Mouse (Mus musculus): ENCODE data around the gene Asic2. TPM values are rescaled to one million over a fixed set of nuclear protein-coding genes. Genes with fewer than 3 reads are reported as not detected.

The Asic2 gene
- polyA plus RNA-seq, 1 experiment from 2014 or later: 16.2 TPM

DNA sequence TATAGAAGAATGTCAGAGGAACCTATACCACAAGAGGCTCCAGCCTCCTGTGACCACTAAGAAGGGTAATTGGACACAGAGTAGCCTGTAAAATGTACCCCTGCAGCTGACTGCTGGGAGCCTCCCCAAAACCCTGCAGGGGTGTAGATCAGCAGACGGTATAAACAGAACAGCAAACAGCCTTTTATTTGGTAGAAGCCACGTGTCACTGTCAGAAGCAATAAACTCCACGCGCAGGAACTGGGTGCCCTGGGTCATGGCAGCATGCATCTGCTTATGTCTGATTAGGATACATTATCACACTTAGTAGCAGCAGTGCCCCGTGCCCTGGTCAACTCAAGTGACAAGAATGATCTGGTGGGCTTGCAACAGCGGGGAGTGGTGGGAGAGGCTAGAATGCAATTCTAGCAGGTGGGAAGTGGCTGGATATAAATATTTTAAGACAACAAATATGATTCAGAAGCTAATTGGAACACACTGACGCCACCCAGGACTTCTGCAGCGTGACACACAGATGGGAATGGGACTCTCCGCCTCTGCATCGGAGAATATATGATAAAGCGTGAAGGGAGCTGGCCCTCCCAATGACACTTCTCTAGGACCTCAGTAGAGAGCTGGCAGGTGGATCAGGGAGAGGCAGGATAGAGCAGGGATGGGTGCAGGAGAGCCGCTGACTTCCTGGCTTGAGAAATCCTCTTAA lies 912.7 kb downstream of the Asic2 start:
- H3K4me2 ChIP-seq (ENCODE audit: low read length): no peak overlapping the region
- H3K9ac ChIP-seq (ENCODE audit: low read depth, low read length): no peak overlapping the region
- peaks cover 10% of the 10 kb centered on the region for H3K4me1 ChIP-seq (ENCODE audit: control insufficient read depth, insufficient read depth, low read length)
- no peak for ATAC-seq
- no peaks in the 10 kb centered on the region for H3K36me3 ChIP-seq (ENCODE audit: control insufficient read depth, insufficient read depth, low read length)
- H3K4me3 ChIP-seq (ENCODE audit: low read depth, low read length): no peak overlapping the region
- WGBS: 64% methylated on average over 12 of the region's 12 CpGs
- H3K9me3 ChIP-seq (replicated peaks; ENCODE audit: control insufficient read depth, low read length, poor library complexity, severe bottlenecking): no peaks in the 10 kb centered on the region
- H3K27me3 ChIP-seq (ENCODE audit: control insufficient read depth, insufficient read depth, low read depth, low read length): no peaks in the 10 kb centered on the region
- no peak overlapping the region; the same call in 1 of the 2 replicates for H3K27ac ChIP-seq (ENCODE audit: low read length)

- Histone ChIP-seq H3K27ac (ENCODE audit: low read length) (no peak overlapping the region), H3K9me3 (replicated peaks; ENCODE audit: control insufficient read depth, low read length, poor library complexity, severe bottlenecking) (no peaks in the 10 kb centered on the region), H3K36me3 (ENCODE audit: control insufficient read depth, insufficient read depth, low read length) (no peaks in the 10 kb centered on the region), H3K4me2 (ENCODE audit: low read length) (no peak overlapping the region), H3K27me3 (ENCODE audit: control insufficient read depth, insufficient read depth, low read depth, low read length) (no peaks in the 10 kb centered on the region), H3K9ac (ENCODE audit: low read depth, low read length) (no peak overlapping the region), H3K4me3 (ENCODE audit: low read depth, low read length) (no peak overlapping the region), H3K4me1 (ENCODE audit: control insufficient read depth, insufficient read depth, low read length) (peaks cover 10% of the 10 kb centered on the region)
- 91% methylated on average over 8 of the region's 8 CpGs for WGBS
- ATAC-seq: no peak
These were observed 914.4 kb downstream of the Asic2 start for GRCm38 (mm10) chr11:81053826-81054225.

DNA sequence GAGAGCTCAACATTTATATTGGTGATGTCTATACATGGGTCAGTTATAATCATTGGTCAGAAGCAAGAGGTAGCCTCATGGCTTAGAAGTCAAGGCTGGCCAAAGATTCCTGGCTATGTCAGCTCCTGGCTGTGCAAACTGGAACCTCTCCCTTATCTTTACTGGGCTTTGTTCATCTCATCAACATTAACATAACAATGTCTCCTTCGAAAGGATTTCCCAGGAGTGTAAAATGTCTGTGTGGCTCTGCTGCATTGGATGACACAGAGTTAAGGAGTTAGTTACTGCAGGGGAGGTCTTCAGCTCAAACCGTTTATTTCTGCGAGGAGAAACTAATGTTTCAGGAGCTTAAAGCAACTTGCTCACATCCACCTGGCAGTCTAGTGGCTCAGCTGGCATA lies 926.6 kb downstream of the Asic2 start:
- Histone ChIP-seq H3K9ac (ENCODE audit: low read depth, low read length) (no peak overlapping the region), H3K4me2 (ENCODE audit: low read length) (no peak overlapping the region), H3K27ac (ENCODE audit: low read length) (no peak overlapping the region), H3K4me1 (ENCODE audit: control insufficient read depth, insufficient read depth, low read length) (peaks cover 11% of the 10 kb centered on the region; the same call in 1 of the 2 replicates), H3K36me3 (ENCODE audit: control insufficient read depth, insufficient read depth, low read length) (no peaks in the 10 kb centered on the region), H3K9me3 (replicated peaks; ENCODE audit: control insufficient read depth, low read length, poor library complexity, severe bottlenecking) (no peaks in the 10 kb centered on the region), H3K4me3 (ENCODE audit: low read depth, low read length) (no peak overlapping the region), H3K27me3 (ENCODE audit: control insufficient read depth, insufficient read depth, low read depth, low read length) (no peaks in the 10 kb centered on the region)
- ATAC-seq: no peak
- 37% methylated on average over 3 of the region's 3 CpGs for WGBS

DNA sequence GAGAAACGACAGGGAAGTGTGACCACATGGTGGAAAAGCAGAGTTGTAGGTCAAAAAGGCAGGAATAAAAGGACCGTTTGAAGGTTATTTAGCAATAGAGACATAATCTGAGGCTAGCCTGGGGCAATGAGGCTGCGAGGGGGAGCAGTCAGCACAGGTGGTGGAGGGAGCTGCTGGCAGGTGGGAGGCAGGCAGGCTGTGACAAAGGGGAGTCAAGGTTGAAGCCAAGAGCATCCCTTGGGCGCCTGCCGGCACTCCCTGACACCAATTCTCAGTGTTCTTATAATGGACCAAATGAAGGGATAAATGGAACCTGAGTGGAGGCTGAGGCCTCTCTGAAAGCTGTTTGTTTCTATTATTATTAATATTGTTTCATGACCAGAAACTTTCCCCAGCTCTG lies 928.3 kb downstream of the Asic2 start:
- Histone ChIP-seq H3K27ac (ENCODE audit: low read length) (no peak overlapping the region), H3K27me3 (ENCODE audit: control insufficient read depth, insufficient read depth, low read depth, low read length) (no peaks in the 10 kb centered on the region), H3K4me2 (ENCODE audit: low read length) (no peak overlapping the region), H3K4me1 (ENCODE audit: control insufficient read depth, insufficient read depth, low read length) (peaks cover 11% of the 10 kb centered on the region; the same call in 1 of the 2 replicates), H3K9ac (ENCODE audit: low read depth, low read length) (no peak overlapping the region), H3K9me3 (replicated peaks; ENCODE audit: control insufficient read depth, low read length, poor library complexity, severe bottlenecking) (no peaks in the 10 kb centered on the region), H3K36me3 (ENCODE audit: control insufficient read depth, insufficient read depth, low read length) (no peaks in the 10 kb centered on the region), H3K4me3 (ENCODE audit: low read depth, low read length) (no peak overlapping the region)
- WGBS: 43% methylated on average over 5 of the region's 5 CpGs
- ATAC-seq: no peak

- no peak overlapping the region for H3K4me3 ChIP-seq (ENCODE audit: low read depth, low read length)
- H3K4me2 ChIP-seq (ENCODE audit: low read length): no peak overlapping the region
- no peaks in the 10 kb centered on the region for H3K9me3 ChIP-seq (replicated peaks; ENCODE audit: control insufficient read depth, low read length, poor library complexity, severe bottlenecking)
- no peak overlapping the region for H3K9ac ChIP-seq (ENCODE audit: low read depth, low read length)
- no peak for ATAC-seq
- WGBS: 85% methylated on average over 3 of the region's 3 CpGs
- no peak overlapping the region for H3K27ac ChIP-seq (ENCODE audit: low read length)
- no peaks in the 10 kb centered on the region for H3K4me1 ChIP-seq (ENCODE audit: control insufficient read depth, insufficient read depth, low read length)
- no peaks in the 10 kb centered on the region for H3K27me3 ChIP-seq (ENCODE audit: control insufficient read depth, insufficient read depth, low read depth, low read length)
- H3K36me3 ChIP-seq (ENCODE audit: control insufficient read depth, insufficient read depth, low read length): no peaks in the 10 kb centered on the region
These were observed 936.1 kb downstream of the Asic2 start for GRCm38 (mm10) chr11:81032151-81032550.

DNA sequence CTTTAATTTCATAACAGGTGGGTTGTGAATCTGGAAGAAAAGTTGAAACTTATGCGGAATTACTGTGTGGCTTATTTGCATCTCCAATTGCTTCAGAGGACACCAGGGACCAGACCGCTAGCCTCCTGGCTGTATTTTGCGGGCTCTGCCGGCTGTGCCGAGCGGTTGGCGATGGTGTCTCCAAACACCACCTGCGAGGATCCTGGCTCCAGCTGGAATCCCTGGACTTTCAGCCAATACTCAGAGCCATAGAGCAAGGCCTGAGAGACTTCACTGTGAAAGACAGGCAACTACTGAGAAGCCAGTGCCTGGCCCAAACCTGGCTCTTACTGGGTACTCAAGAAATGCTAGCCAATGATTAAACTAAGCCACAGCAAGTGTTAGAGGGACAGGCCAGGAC lies 953.5 kb downstream of the Asic2 start:
- Histone ChIP-seq H3K9ac (ENCODE audit: low read depth, low read length) (no peak overlapping the region), H3K4me1 (ENCODE audit: control insufficient read depth, insufficient read depth, low read length) (peaks cover 3% of the 10 kb centered on the region; the same call in 1 of the 2 replicates), H3K27me3 (ENCODE audit: control insufficient read depth, insufficient read depth, low read depth, low read length) (no peaks in the 10 kb centered on the region), H3K9me3 (replicated peaks; ENCODE audit: control insufficient read depth, low read length, poor library complexity, severe bottlenecking) (no peaks in the 10 kb centered on the region; the same call in 1 of the 2 replicates), H3K36me3 (ENCODE audit: control insufficient read depth, insufficient read depth, low read length) (no peaks in the 10 kb centered on the region), H3K4me2 (ENCODE audit: low read length) (no peak overlapping the region), H3K27ac (ENCODE audit: low read length) (no peak overlapping the region), H3K4me3 (ENCODE audit: low read depth, low read length) (no peak overlapping the region)
- ATAC-seq: no peak
- 93% methylated on average over 8 of the region's 8 CpGs for WGBS

GRCm38 (mm10) chr11:81013501-81013900 lies 954.8 kb downstream of the Asic2 start:
- Histone ChIP-seq H3K4me3 (ENCODE audit: low read depth, low read length) (no peak overlapping the region), H3K27me3 (ENCODE audit: control insufficient read depth, insufficient read depth, low read depth, low read length) (no peaks in the 10 kb centered on the region), H3K27ac (ENCODE audit: low read length) (no peak overlapping the region), H3K9ac (ENCODE audit: low read depth, low read length) (no peak overlapping the region), H3K4me1 (ENCODE audit: control insufficient read depth, insufficient read depth, low read length) (peaks cover 3% of the 10 kb centered on the region; the same call in 1 of the 2 replicates), H3K9me3 (replicated peaks; ENCODE audit: control insufficient read depth, low read length, poor library complexity, severe bottlenecking) (no peaks in the 10 kb centered on the region; the same call in 1 of the 2 replicates), H3K36me3 (ENCODE audit: control insufficient read depth, insufficient read depth, low read length) (no peaks in the 10 kb centered on the region), H3K4me2 (ENCODE audit: low read length) (no peak overlapping the region)
- 91% methylated on average over 6 of the region's 6 CpGs for WGBS
- no peak for ATAC-seq

DNA sequence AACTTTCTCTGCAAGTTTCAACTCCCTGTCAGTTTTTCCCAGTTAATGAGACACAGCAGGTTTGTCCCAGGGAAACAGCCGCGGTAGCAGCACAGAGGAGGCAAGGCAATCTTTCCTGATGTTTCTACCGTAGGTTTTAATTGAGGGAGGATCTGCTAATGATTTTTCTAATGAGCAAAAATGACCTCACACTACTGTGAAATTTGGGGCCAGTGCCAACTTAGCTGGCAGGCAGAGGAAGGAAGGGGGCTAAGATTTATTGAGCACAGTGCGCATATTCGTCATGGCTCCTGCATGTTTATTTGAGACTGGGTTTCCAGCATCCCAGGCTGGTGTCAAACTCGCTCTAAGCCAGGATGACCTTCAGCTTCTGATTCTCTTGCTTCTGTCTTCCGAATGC lies 957.5 kb downstream of the Asic2 start:
- no peaks in the 10 kb centered on the region for H3K27me3 ChIP-seq (ENCODE audit: control insufficient read depth, insufficient read depth, low read depth, low read length)
- H3K9me3 ChIP-seq (replicated peaks; ENCODE audit: control insufficient read depth, low read length, poor library complexity, severe bottlenecking): no peaks in the 10 kb centered on the region; the same call in 1 of the 2 replicates
- no peak overlapping the region for H3K9ac ChIP-seq (ENCODE audit: low read depth, low read length)
- 74% methylated on average over 7 of the region's 7 CpGs for WGBS
- no peak overlapping the region for H3K4me2 ChIP-seq (ENCODE audit: low read length)
- no peak overlapping the region for H3K27ac ChIP-seq (ENCODE audit: low read length)
- ATAC-seq: no peak
- H3K4me1 ChIP-seq (ENCODE audit: control insufficient read depth, insufficient read depth, low read length): peaks cover 3% of the 10 kb centered on the region; the same call in 1 of the 2 replicates
- H3K4me3 ChIP-seq (ENCODE audit: low read depth, low read length): no peak overlapping the region
- H3K36me3 ChIP-seq (ENCODE audit: control insufficient read depth, insufficient read depth, low read length): no peaks in the 10 kb centered on the region

DNA sequence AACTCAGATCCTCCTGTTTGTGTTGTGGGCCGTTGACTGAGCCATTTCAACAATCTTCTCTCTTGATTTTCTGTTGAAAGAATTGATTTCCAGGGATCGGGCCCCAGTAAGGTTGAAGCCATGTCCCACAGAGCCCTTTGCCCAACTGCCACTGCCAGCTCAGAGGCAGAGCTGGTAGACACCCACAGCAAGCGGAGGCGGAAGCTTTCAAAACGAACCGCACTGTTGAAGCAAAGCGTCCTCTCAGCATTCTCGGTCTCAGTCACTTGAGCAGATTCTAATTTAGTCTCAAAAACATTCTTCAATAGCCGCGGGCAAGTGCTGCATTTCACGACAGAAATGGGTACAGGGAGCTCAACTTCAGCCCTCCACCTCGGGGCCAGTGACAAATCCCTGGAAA lies 958.9 kb downstream of the Asic2 start:
- Histone ChIP-seq H3K9ac (ENCODE audit: low read depth, low read length) (no peak overlapping the region), H3K36me3 (ENCODE audit: control insufficient read depth, insufficient read depth, low read length) (no peaks in the 10 kb centered on the region), H3K9me3 (replicated peaks; ENCODE audit: control insufficient read depth, low read length, poor library complexity, severe bottlenecking) (no peaks in the 10 kb centered on the region), H3K27ac (ENCODE audit: low read length) (no peak overlapping the region), H3K4me3 (ENCODE audit: low read depth, low read length) (no peak overlapping the region), H3K4me2 (ENCODE audit: low read length) (no peak overlapping the region), H3K4me1 (ENCODE audit: control insufficient read depth, insufficient read depth, low read length) (peaks cover 3% of the 10 kb centered on the region; the same call in 1 of the 2 replicates), H3K27me3 (ENCODE audit: control insufficient read depth, insufficient read depth, low read depth, low read length) (no peaks in the 10 kb centered on the region)
- ATAC-seq: no peak
- WGBS: 90% methylated on average over 12 of the region's 12 CpGs
